16 mouse cellular contexts compared by ENCODE assay signal in the genomic region with DNA sequence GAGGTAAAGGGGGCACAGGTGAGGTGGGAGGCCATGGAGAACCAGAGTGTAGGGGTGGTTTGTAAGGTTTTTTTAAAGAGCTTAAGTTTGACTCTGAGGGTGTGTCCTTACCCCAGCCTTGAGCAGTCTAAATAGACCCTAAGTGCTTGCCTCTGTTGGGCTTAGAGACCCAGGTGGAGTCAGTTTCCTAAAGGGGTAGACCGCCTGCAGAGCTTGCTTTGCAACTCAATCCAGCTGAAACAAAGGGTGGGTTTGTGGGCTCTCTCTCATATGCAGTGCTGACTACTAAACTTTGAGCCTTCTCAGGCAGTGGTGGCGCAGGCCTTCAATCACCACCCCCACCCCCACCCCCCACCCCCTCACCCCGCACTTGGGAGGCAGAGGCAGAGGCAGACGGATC. TPM values are rescaled to one million over a fixed set of nuclear protein-coding genes. Genes with fewer than 3 reads are reported as not detected.
"Had no signal": no experiment of that assay in that cellular context is flagged by ENCODE, and none has a peak within 500 bp of the region (broad histone marks: within the 10 kb centered on the region; RNA-seq: fewer than 3 reads in every experiment).

No protein-coding gene starts in this region.

- H3K9ac ChIP-seq: lung, embryonic 15.5 days; midbrain, embryonic 13.5 days; midbrain, embryonic 15.5 days; neural tube, embryonic 12.5 days; stomach, embryonic 15.5 days had no signal

- ATAC-seq: lung, postnatal 0 days; midbrain, embryonic 13.5 days; midbrain, embryonic 15.5 days had no signal

- H3K36me3 ChIP-seq: lung, embryonic 15.5 days; midbrain, embryonic 13.5 days; midbrain, embryonic 15.5 days; neural tube, embryonic 12.5 days; stomach, embryonic 15.5 days had no signal

- H3K27ac ChIP-seq: lung, embryonic 15.5 days; macrophage; midbrain, embryonic 13.5 days; midbrain, embryonic 15.5 days; neural tube, embryonic 12.5 days; stomach, embryonic 15.5 days; stomach, postnatal 0 days had no signal

- DNase-seq: lung, adult 2 months; lung, postnatal 14 days; lung, postnatal 36 days; right cerebral cortex, postnatal 14 days; thymus, adult 2 months; thymus, postnatal 25 days; thymus, postnatal 4 days had no signal

- H3K4me1 ChIP-seq: lung, embryonic 15.5 days; megakaryocyte, embryonic 14.5 days; midbrain, embryonic 13.5 days; midbrain, embryonic 15.5 days; neural tube, embryonic 12.5 days; stomach, embryonic 15.5 days had no signal

- H3K4me3 ChIP-seq: lung, embryonic 15.5 days; megakaryocyte, embryonic 14.5 days; midbrain, embryonic 13.5 days; midbrain, embryonic 15.5 days; neural tube, embryonic 12.5 days; stomach, embryonic 15.5 days had no signal

- H3K27me3 ChIP-seq: lung, embryonic 15.5 days; midbrain, embryonic 13.5 days; midbrain, embryonic 15.5 days; neural tube, embryonic 12.5 days; stomach, embryonic 15.5 days had no signal

RNA-seq across cellular contexts. Expression of a gene that starts 11.8 kb away (rescaled TPM):
- polyA plus RNA-seq: macrophage had no signal
